ENCODE assay signal across 8 mouse cellular contexts in the genomic region with DNA sequence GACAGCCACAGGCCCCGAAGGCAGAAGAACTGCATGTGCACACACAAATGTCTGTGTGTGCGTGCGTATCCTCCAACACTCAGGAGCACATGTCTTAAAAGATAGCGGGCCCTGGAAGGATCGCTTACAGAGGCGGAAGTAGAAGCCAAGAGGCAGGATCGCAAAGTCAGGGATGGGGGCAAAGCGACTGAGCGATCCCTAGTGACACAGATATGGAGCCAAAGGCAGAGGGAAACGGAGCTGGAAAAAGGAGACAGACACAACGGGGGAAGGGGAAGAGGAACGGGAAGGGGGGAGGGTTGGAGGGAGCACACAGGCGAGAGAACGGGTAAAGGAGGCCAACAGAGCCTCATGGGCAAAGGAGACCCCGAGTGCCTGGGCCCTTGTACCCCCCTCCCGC.
DNase-seq lines count a peak whose midpoint lies in the region; ATAC-seq and TF ChIP-seq lines count a peak whose summit lies in the region.

No protein-coding gene starts in this region.

- peak overlapping the region; percentile 60 for H3K4me2 ChIP-seq in lung, embryonic 14.5 days
- H3K4me2 ChIP-seq in stomach, embryonic 14.5 days (replicated peaks; ENCODE audit: low read depth, low read length), result peak overlapping the region; percentile 46; the same call in 1 of the 2 replicates

- peaks cover 62% of the 10 kb centered on the region for H3K27me3 ChIP-seq in lung, embryonic 14.5 days (ENCODE audit: insufficient read depth, low read length)
- peaks cover 100% of the 10 kb centered on the region for H3K27me3 ChIP-seq in forebrain, embryonic 10.5 days (ENCODE audit: poor library complexity, severe bottlenecking)
- H3K27me3 ChIP-seq in limb, embryonic 10.5 days (ENCODE audit: low read depth, poor library complexity, severe bottlenecking), result peaks cover 98% of the 10 kb centered on the region
- H3K27me3 ChIP-seq in stomach, embryonic 14.5 days (ENCODE audit: control insufficient read depth, insufficient read depth, low read length), result peaks cover 36% of the 10 kb centered on the region

- H3K9me3 ChIP-seq in lung, embryonic 14.5 days (ENCODE audit: low read depth, low read length), result no peaks in the 10 kb centered on the region
- H3K9me3 ChIP-seq in forebrain, embryonic 10.5 days, result no peaks in the 10 kb centered on the region
- H3K9me3 ChIP-seq in limb, embryonic 10.5 days (replicated peaks), result no peaks in the 10 kb centered on the region
- H3K9me3 ChIP-seq in stomach, embryonic 14.5 days (ENCODE audit: control insufficient read depth, low read depth, low read length), result no peaks in the 10 kb centered on the region

- peak; percentile 35 for DNase-seq in lung, embryonic 14.5 days
- DNase-seq in lung, postnatal 14 days, result no peak
- DNase-seq in forebrain, embryonic 10.5 days (ENCODE audit: extremely low spot score, low spot score), result peak; percentile 53
- peak; percentile 44 for DNase-seq in limb, embryonic 10.5 days (ENCODE audit: low spot score)
- no peak for DNase-seq in yolk sac, embryonic 10.5 days (ENCODE audit: low spot score)
- DNase-seq in thymus, postnatal 14 days, result no peak
- DNase-seq in gastrocnemius, adult 8-10 months (ENCODE audit: low spot score in 2 of 2), result no peak

- TF ChIP-seq CTCF in lung, embryonic 14.5 days (IDR thresholded peaks at IDR 0.05; ENCODE audit: low read depth), result no peak

- H3K9ac ChIP-seq in lung, embryonic 14.5 days, result no peak overlapping the region; the same call in 1 of the 2 replicates
- no peak overlapping the region for H3K9ac ChIP-seq in stomach, embryonic 14.5 days (replicated peaks; ENCODE audit: low read depth, low read length)

- no peaks in the 10 kb centered on the region for H3K4me1 ChIP-seq in lung, embryonic 14.5 days (ENCODE audit: insufficient read depth)
- H3K4me1 ChIP-seq in forebrain, embryonic 10.5 days, result peaks cover 76% of the 10 kb centered on the region
- H3K4me1 ChIP-seq in limb, embryonic 10.5 days, result peaks cover 47% of the 10 kb centered on the region
- 0 out of 2 replicates have a peak, but pooled peaks cover 7% of the 10 kb centered on the region for H3K4me1 ChIP-seq in stomach, embryonic 14.5 days (ENCODE audit: control insufficient read depth, insufficient read depth, low read length)

- H3K36me3 ChIP-seq in lung, embryonic 14.5 days (ENCODE audit: insufficient read depth), result no peaks in the 10 kb centered on the region
- no peaks in the 10 kb centered on the region for H3K36me3 ChIP-seq in forebrain, embryonic 10.5 days (replicated peaks)
- no peaks in the 10 kb centered on the region for H3K36me3 ChIP-seq in limb, embryonic 10.5 days
- H3K36me3 ChIP-seq in stomach, embryonic 14.5 days (ENCODE audit: control insufficient read depth, insufficient read depth, low read length), result no peaks in the 10 kb centered on the region

- WGBS in lung, embryonic 14.5 days, result 4% methylated on average over 16 of the region's 16 CpGs
- 2% methylated on average over 16 of the region's 16 CpGs for WGBS in forebrain, embryonic 10.5 days
- WGBS in limb, embryonic 10.5 days, result 2% methylated on average over 16 of the region's 16 CpGs
- WGBS in stomach, embryonic 14.5 days, result 7% methylated on average over 16 of the region's 16 CpGs

- H3K4me3 ChIP-seq in lung, embryonic 14.5 days (ENCODE audit: low read depth, low read length), result peak overlapping the region; percentile 31; the same call in 1 of the 2 replicates
- peak overlapping the region; percentile 49 for H3K4me3 ChIP-seq in forebrain, embryonic 10.5 days
- peak overlapping the region; percentile 51 for H3K4me3 ChIP-seq in limb, embryonic 10.5 days
- H3K4me3 ChIP-seq in stomach, embryonic 14.5 days (ENCODE audit: low read depth, low read length), result peak overlapping the region; percentile 28; the same call in 1 of the 2 replicates

- no peak overlapping the region for H3K27ac ChIP-seq in lung, embryonic 14.5 days (ENCODE audit: low read depth)
- H3K27ac ChIP-seq in forebrain, embryonic 10.5 days, result peak overlapping the region; percentile 87
- H3K27ac ChIP-seq in limb, embryonic 10.5 days, result peak overlapping the region; percentile 76
- no peak overlapping the region for H3K27ac ChIP-seq in stomach, embryonic 14.5 days (ENCODE audit: low read length)

- no peak for ATAC-seq in lung, embryonic 14.5 days (ENCODE audit: insufficient read depth)
- ATAC-seq in stomach, embryonic 14.5 days (ENCODE audit: insufficient number of reproducible peaks, insufficient read depth, low FRiP score, low read depth), result no peak

Comparison
In these comparisons a context has a peak if more than half of its experiments do, and no peak if none do; other contexts are left out.
1. DNase-seq: peak in lung, embryonic 14.5 days (single experiment), forebrain, embryonic 10.5 days (single experiment) and limb, embryonic 10.5 days (single experiment); none in lung, postnatal 14 days (single experiment), yolk sac, embryonic 10.5 days (single experiment), thymus, postnatal 14 days (single experiment) and gastrocnemius, adult 8-10 months (0 of 2).
2. H3K27ac ChIP-seq: peak in forebrain, embryonic 10.5 days (single experiment) and limb, embryonic 10.5 days (single experiment); none in lung, embryonic 14.5 days (single experiment) and stomach, embryonic 14.5 days (single experiment).
3. Peak in every context shown above with its lines, with median percentiles within 50 percentile points of each other: H3K4me3 ChIP-seq.